ENCODE assay signal across 22 mouse cellular contexts in genomic region chr17:28707136-28707627, GRCm38 (mm10). TPM values are rescaled to one million over a fixed set of nuclear protein-coding genes. Genes with fewer than 3 reads are reported as not detected.
A peak's percentile ranks its signal among the peaks of the same experiment; 100 is the strongest.
DNase-seq lines count a peak whose midpoint lies in the region; ATAC-seq and TF ChIP-seq lines count a peak whose summit lies in the region.
"Had no signal": no experiment of that assay in that cellular context is flagged by ENCODE, and none has a peak within 500 bp of the region (broad histone marks: within the 10 kb centered on the region; RNA-seq: fewer than 3 reads in every experiment).

No protein-coding gene starts in this region.

- no peak for ATAC-seq in hindbrain, postnatal 0 days
- no peak for ATAC-seq in hindbrain, embryonic 16.5 days
- ATAC-seq: inflammation-experienced regulatory T-cells, adult 6 months; midbrain, embryonic 15.5 days had no signal

- no peak overlapping the region for H3K9ac ChIP-seq in hindbrain, postnatal 0 days (replicated peaks; ENCODE audit: low read length)
- no peak overlapping the region for H3K9ac ChIP-seq in hindbrain, embryonic 16.5 days (ENCODE audit: low read depth, low read length)
- H3K9ac ChIP-seq: limb, embryonic 15.5 days; midbrain, embryonic 15.5 days had no signal

- H3K79me2 ChIP-seq in macrophage (ENCODE audit: inconsistent target): peaks cover 98% of the 10 kb centered on the region

- H3K4me2 ChIP-seq in hindbrain, postnatal 0 days (ENCODE audit: low read depth, low read length): no peak overlapping the region
- H3K4me2 ChIP-seq in hindbrain, embryonic 16.5 days (ENCODE audit: low read length): no peak overlapping the region
- H3K4me2 ChIP-seq: heart, embryonic 11.5 days; limb, embryonic 15.5 days; midbrain, embryonic 15.5 days had no signal

- no peak overlapping the region for H3K4me3 ChIP-seq in hindbrain, postnatal 0 days (ENCODE audit: low read length)
- no peak overlapping the region for H3K4me3 ChIP-seq in hindbrain, embryonic 16.5 days (ENCODE audit: low read length)
- no peak overlapping the region for H3K4me3 ChIP-seq in macrophage (ENCODE audit: inconsistent target)
- H3K4me3 ChIP-seq: limb, embryonic 15.5 days; midbrain, embryonic 15.5 days had no signal

- 82% methylated on average over 3 of the region's 3 CpGs for WGBS in hindbrain, postnatal 0 days
- WGBS in hindbrain, embryonic 16.5 days: 83% methylated on average over 3 of the region's 3 CpGs
- 43% methylated on average over 3 of the region's 3 CpGs for WGBS in macrophage (ENCODE audit: missing documents)

- H3K4me1 ChIP-seq in hindbrain, postnatal 0 days (ENCODE audit: insufficient read depth, low read length): no peaks in the 10 kb centered on the region
- no peaks in the 10 kb centered on the region for H3K4me1 ChIP-seq in hindbrain, embryonic 16.5 days (ENCODE audit: control insufficient read depth, insufficient read depth, low read depth, low read length)
- H3K4me1 ChIP-seq: midbrain, embryonic 15.5 days had no signal

- no peak for DNase-seq in hindbrain, postnatal 0 days (ENCODE audit: low spot score)
- peak; percentile 87 for DNase-seq in 3T3-L1 (ENCODE audit: low read depth, low spot score)
- peak; percentile 29 for DNase-seq in adipocyte (ENCODE audit: low spot score)
- DNase-seq in spleen, adult 18-20 months: no peak
- DNase-seq in layer of hippocampus, postnatal 10 days (ENCODE audit: low spot score in 2 of 2): no peak
- no peak for DNase-seq in kidney, postnatal 10 days
- DNase-seq: adrenal gland, postnatal 10 days; cerebellum, adult 9-11 months; gastrocnemius, postnatal 36 days; heart, postnatal 10 days; lung, adult 2 months; lung, postnatal 4 days; right cerebral cortex, adult 18-20 months; thymus, postnatal 14 days had no signal

- 0 out of 2 replicates have a peak overlapping the region, but pooled peaks have one; percentile 34 for H3K27ac ChIP-seq in hindbrain, postnatal 0 days
- H3K27ac ChIP-seq in hindbrain, embryonic 16.5 days (ENCODE audit: low read depth, low read length): no peak overlapping the region
- peak overlapping the region; percentile 85 for H3K27ac ChIP-seq in macrophage
- H3K27ac ChIP-seq: limb, embryonic 15.5 days; midbrain, embryonic 15.5 days had no signal

- H3K9me3 ChIP-seq in hindbrain, postnatal 0 days (ENCODE audit: low read length): no peaks in the 10 kb centered on the region
- H3K9me3 ChIP-seq in hindbrain, embryonic 16.5 days (ENCODE audit: control insufficient read depth, low read length): no peaks in the 10 kb centered on the region
- H3K9me3 ChIP-seq: limb, embryonic 15.5 days; midbrain, embryonic 15.5 days had no signal

- no peak for TF ChIP-seq CTCF in hindbrain, postnatal 0 days (IDR thresholded peaks at IDR 0.05; ENCODE audit: low read depth)

- no peaks in the 10 kb centered on the region; the same call in 1 of the 2 replicates for H3K36me3 ChIP-seq in hindbrain, postnatal 0 days (ENCODE audit: insufficient read depth, low read length)
- no peaks in the 10 kb centered on the region for H3K36me3 ChIP-seq in hindbrain, embryonic 16.5 days (ENCODE audit: control insufficient read depth, insufficient read depth, low read length)
- H3K36me3 ChIP-seq in macrophage (ENCODE audit: inconsistent target): no peaks in the 10 kb centered on the region
- H3K36me3 ChIP-seq: midbrain, embryonic 15.5 days had no signal

- H3K27me3 ChIP-seq in hindbrain, postnatal 0 days (ENCODE audit: insufficient read depth, low read length): no peaks in the 10 kb centered on the region
- H3K27me3 ChIP-seq in hindbrain, embryonic 16.5 days (replicated peaks; ENCODE audit: control insufficient read depth, insufficient read depth, low read length): no peaks in the 10 kb centered on the region
- H3K27me3 ChIP-seq: limb, embryonic 15.5 days; midbrain, embryonic 15.5 days had no signal

RNA-seq across cellular contexts. Expression of gene Mapk14, which starts 16.1 kb away (rescaled TPM):
- total RNA-seq in hindbrain, postnatal 0 days (2014; rRNA removed): 35.7 and 41.8 TPM in 2 replicates
- 19.5 TPM in 2 replicates for polyA plus RNA-seq in hindbrain, postnatal 0 days (2015; fragmentation: Nextera tagmentation; extraction: Ambion mirVana)
- polyA plus RNA-seq in hindbrain, embryonic 16.5 days (2015; fragmentation: Nextera tagmentation; extraction: Ambion mirVana): 22.7 and 24.0 TPM in 2 replicates
- total RNA-seq in macrophage (2018; cell fraction: chromatin; rRNA removed): 100 to 1,000 TPM in 24 of 26 experiments, 10 to 100 TPM in 2; 72.8 to 323 (median 169) TPM
- 100 to 1,000 TPM in 8 of 26 experiments, 10 to 100 TPM in 18; 72.7 to 112 (median 94.7) TPM for total RNA-seq in macrophage (2018; cell fraction: cytosol; rRNA removed)
- 100 to 1,000 TPM in 21 of 26 experiments, 10 to 100 TPM in 5; 70.1 to 212 (median 141) TPM for total RNA-seq in macrophage (2018; cell fraction: nucleus; rRNA removed)
- 62.0 to 93.5 TPM (median 63.5 TPM) in 3 replicates for polyA plus RNA-seq in macrophage (2018)
- total RNA-seq in layer of hippocampus, postnatal 10 days (2021): 10 to 100 TPM; 55.4 to 60.4 TPM

RNA-seq across cellular contexts. Expression of gene Slc26a8, which starts 17.1 kb away (rescaled TPM):
- total RNA-seq in hindbrain, postnatal 0 days (2014; rRNA removed): 1.9 and 3.4 TPM in 2 replicates
- polyA plus RNA-seq in hindbrain, postnatal 0 days (2015; fragmentation: Nextera tagmentation; extraction: Ambion mirVana): 1.7 and 2.2 TPM in 2 replicates
- polyA plus RNA-seq in hindbrain, embryonic 16.5 days (2015; fragmentation: Nextera tagmentation; extraction: Ambion mirVana): 1.4 TPM in 2 replicates
- 1 to 10 TPM in 10 of 26 experiments, under 1 TPM in 9, not detected in 7; 0.27 to 2.9 (median 1.0) TPM for total RNA-seq in macrophage (2018; cell fraction: chromatin; rRNA removed)
- under 1 TPM in 2 of 26 experiments, not detected in 24; 0.13 to 0.29 TPM for total RNA-seq in macrophage (2018; cell fraction: cytosol; rRNA removed)
- under 1 TPM in 10 of 26 experiments, not detected in 16; 0.17 to 0.91 (median 0.68) TPM for total RNA-seq in macrophage (2018; cell fraction: nucleus; rRNA removed)
- polyA plus RNA-seq in macrophage (2018): not detected in 3 replicates
- 1 to 10 TPM; 7.4 to 9.0 TPM for total RNA-seq in layer of hippocampus, postnatal 10 days (2021)
- polyA plus RNA-seq: C2C12 had no signal

RNA-seq across cellular contexts. Expression of gene AC170998.1, which starts 18.7 kb away (rescaled TPM):
- 2.3 and 4.3 TPM in 2 replicates for total RNA-seq in hindbrain, postnatal 0 days (2014; rRNA removed)
- 3.1 and 3.4 TPM in 2 replicates for polyA plus RNA-seq in hindbrain, postnatal 0 days (2015; fragmentation: Nextera tagmentation; extraction: Ambion mirVana)
- polyA plus RNA-seq in hindbrain, embryonic 16.5 days (2015; fragmentation: Nextera tagmentation; extraction: Ambion mirVana): 1.9 TPM in 2 replicates
- 10 to 100 TPM in 25 of 26 experiments, 1 to 10 TPM in 1; 9.8 to 54.7 (median 22.9) TPM for total RNA-seq in macrophage (2018; cell fraction: chromatin; rRNA removed)
- 1 to 10 TPM in 6 of 26 experiments, under 1 TPM in 6, not detected in 14; 0.14 to 2.6 (median 1.0) TPM for total RNA-seq in macrophage (2018; cell fraction: cytosol; rRNA removed)
- total RNA-seq in macrophage (2018; cell fraction: nucleus; rRNA removed): 10 to 100 TPM in 18 of 26 experiments, 1 to 10 TPM in 8; 3.2 to 41.5 (median 15.6) TPM
- polyA plus RNA-seq in macrophage (2018): 0.93 to 1.7 TPM (median 0.96 TPM) in 3 replicates
- total RNA-seq in layer of hippocampus, postnatal 10 days (2021): 1 to 10 TPM; 1.9 to 2.4 TPM
- polyA plus RNA-seq: testis, adult 2 months had no signal

Comparison
In these comparisons a context has a peak if more than half of its experiments do, and no peak if none do; other contexts are left out.
1. DNase-seq: peak in 3T3-L1 (single experiment) and adipocyte (single experiment); none in hindbrain, postnatal 0 days (single experiment), spleen, adult 18-20 months (0 of 2), layer of hippocampus, postnatal 10 days (0 of 2) and kidney, postnatal 10 days (single experiment).